Mouse (Mus musculus): ENCODE measurements around the gene Cryba2. TPM values are rescaled to one million over a fixed set of nuclear protein-coding genes. Genes with fewer than 3 reads are reported as not detected.

Gene Cryba2
- polyA plus RNA-seq (2014; fragmentation: Nextera tagmentation; extraction: Ambion mirVana): not detected in 2 replicates

- Histone ChIP-seq H3K4me3 (ENCODE audit: low read depth, low read length) (0 out of 2 replicates have a peak within 1 kb of the TSS, but pooled peaks have one; percentile 8), H3K4me1 (ENCODE audit: control insufficient read depth, insufficient read depth, low read length) (0 out of 2 replicates have a peak, but pooled peaks cover 4% of the 10 kb centered on the region), H3K9me3 (replicated peaks; ENCODE audit: control insufficient read depth, low read length) (no peaks in the 10 kb centered on the region), H3K9ac (ENCODE audit: low read depth, low read length) (no peak within 1 kb of the TSS), H3K36me3 (ENCODE audit: control insufficient read depth, insufficient read depth, low read length) (no peaks in the 10 kb centered on the region), H3K27me3 (ENCODE audit: control insufficient read depth, insufficient read depth, low read length) (peaks cover 92% of the 10 kb centered on the region), H3K4me2 (peak within 1 kb of the TSS; percentile 29), H3K27ac (ENCODE audit: low read depth, low read length) (no peak within 1 kb of the TSS)
- WGBS (ENCODE audit: insufficient replicate concordance): 4% methylated on average over 25 of the region's 25 CpGs
- no peak for ATAC-seq (replicated peaks; ENCODE audit: insufficient number of reproducible peaks, low FRiP score, low TSS enrichment)
These were observed at the start of gene Cryba2 for GRCm38 (mm10) chr1:74893134-74893855. Cryba2 (minus strand) TSS chr1:74893143.

GRCm38 (mm10) chr1:74941651-74942360 lies 48.9 kb upstream of the Cryba2 start:
- peaks cover 46% of the 10 kb centered on the region for H3K27me3 ChIP-seq (ENCODE audit: control insufficient read depth, insufficient read depth, low read length)
- ATAC-seq (replicated peaks; ENCODE audit: insufficient number of reproducible peaks, low FRiP score, low TSS enrichment): no peak
- H3K9me3 ChIP-seq (replicated peaks; ENCODE audit: control insufficient read depth, low read length): no peaks in the 10 kb centered on the region
- H3K4me1 ChIP-seq (ENCODE audit: control insufficient read depth, insufficient read depth, low read length): no peaks in the 10 kb centered on the region
- no peak overlapping the region for H3K27ac ChIP-seq (ENCODE audit: low read depth, low read length)
- H3K36me3 ChIP-seq (ENCODE audit: control insufficient read depth, insufficient read depth, low read length): no peaks in the 10 kb centered on the region
- no peak overlapping the region for H3K4me2 ChIP-seq
- WGBS (ENCODE audit: insufficient replicate concordance): 51% methylated on average over 12 of the region's 12 CpGs
- H3K9ac ChIP-seq (ENCODE audit: low read depth, low read length): no peak overlapping the region
- no peak overlapping the region for H3K4me3 ChIP-seq (ENCODE audit: low read depth, low read length)

GRCm38 (mm10) chr1:74939762-74940161 lies 46.8 kb upstream of the Cryba2 start:
- Histone ChIP-seq H3K9ac (ENCODE audit: low read depth, low read length) (no peak overlapping the region), H3K4me3 (ENCODE audit: low read depth, low read length) (no peak overlapping the region), H3K4me1 (ENCODE audit: control insufficient read depth, insufficient read depth, low read length) (no peaks in the 10 kb centered on the region), H3K4me2 (no peak overlapping the region), H3K36me3 (ENCODE audit: control insufficient read depth, insufficient read depth, low read length) (no peaks in the 10 kb centered on the region), H3K27me3 (ENCODE audit: control insufficient read depth, insufficient read depth, low read length) (peaks cover 40% of the 10 kb centered on the region), H3K27ac (ENCODE audit: low read depth, low read length) (no peak overlapping the region), H3K9me3 (replicated peaks; ENCODE audit: control insufficient read depth, low read length) (no peaks in the 10 kb centered on the region)
- no peak for ATAC-seq (replicated peaks; ENCODE audit: insufficient number of reproducible peaks, low FRiP score, low TSS enrichment)
- 7% methylated on average over 3 of the region's 3 CpGs for WGBS (ENCODE audit: insufficient replicate concordance)

DNA sequence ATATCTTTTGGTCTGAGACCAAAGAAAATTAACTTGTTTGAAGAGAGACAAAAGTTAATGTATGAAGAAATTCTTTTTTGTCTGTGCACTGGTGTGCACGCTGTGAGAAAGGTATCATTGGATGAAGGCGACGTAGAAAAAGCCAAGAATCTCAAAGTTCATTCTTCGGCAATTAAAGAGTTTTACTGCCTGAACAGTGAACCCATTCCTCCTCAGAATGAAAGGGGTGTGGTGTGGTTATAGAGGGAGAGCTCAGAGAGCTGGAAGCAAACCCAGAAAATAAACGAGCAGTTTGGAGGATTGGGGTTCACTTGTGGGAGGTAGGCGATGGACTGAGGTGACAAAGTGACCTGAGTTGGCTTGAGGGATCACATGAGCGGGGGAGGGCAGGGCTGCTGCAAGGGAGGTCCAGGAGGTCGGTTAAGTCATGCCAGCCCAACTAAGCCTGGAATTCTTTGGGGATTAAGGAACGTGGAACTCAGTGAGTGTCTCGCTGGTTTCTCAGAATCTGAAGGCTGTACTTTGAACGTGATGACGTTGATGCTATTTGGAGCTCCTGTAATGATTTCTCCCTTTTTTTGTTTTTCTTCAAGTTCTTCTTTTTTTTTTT lies 43.4 kb upstream of the Cryba2 start:
- WGBS (ENCODE audit: insufficient replicate concordance): 45% methylated on average over 12 of the region's 12 CpGs
- H3K9me3 ChIP-seq (replicated peaks; ENCODE audit: control insufficient read depth, low read length): no peaks in the 10 kb centered on the region
- H3K27ac ChIP-seq (ENCODE audit: low read depth, low read length): no peak overlapping the region
- no peak for ATAC-seq (replicated peaks; ENCODE audit: insufficient number of reproducible peaks, low FRiP score, low TSS enrichment)
- no peak overlapping the region for H3K4me3 ChIP-seq (ENCODE audit: low read depth, low read length)
- H3K9ac ChIP-seq (ENCODE audit: low read depth, low read length): no peak overlapping the region
- no peak overlapping the region for H3K4me2 ChIP-seq
- H3K36me3 ChIP-seq (ENCODE audit: control insufficient read depth, insufficient read depth, low read length): no peaks in the 10 kb centered on the region
- H3K4me1 ChIP-seq (ENCODE audit: control insufficient read depth, insufficient read depth, low read length): no peaks in the 10 kb centered on the region
- peaks cover 35% of the 10 kb centered on the region for H3K27me3 ChIP-seq (ENCODE audit: control insufficient read depth, insufficient read depth, low read length)

- H3K9ac ChIP-seq (ENCODE audit: low read depth, low read length): no peak within 1 kb of the TSS
- H3K4me2 ChIP-seq: 0 out of 2 replicates have a peak within 1 kb of the TSS, but pooled peaks have one; percentile 20
- WGBS (ENCODE audit: insufficient replicate concordance): 2% methylated on average over 18 of the region's 18 CpGs
- no peak within 1 kb of the TSS for H3K4me3 ChIP-seq (ENCODE audit: low read depth, low read length)
- no peak within 1 kb of the TSS for H3K27ac ChIP-seq (ENCODE audit: low read depth, low read length)
- H3K27me3 ChIP-seq (ENCODE audit: control insufficient read depth, insufficient read depth, low read length): peaks cover 35% of the 10 kb centered on the region
- H3K4me1 ChIP-seq (ENCODE audit: control insufficient read depth, insufficient read depth, low read length): no peaks in the 10 kb centered on the region
- H3K36me3 ChIP-seq (ENCODE audit: control insufficient read depth, insufficient read depth, low read length): no peaks in the 10 kb centered on the region
- no peak for ATAC-seq (replicated peaks; ENCODE audit: insufficient number of reproducible peaks, low FRiP score, low TSS enrichment)
- no peaks in the 10 kb centered on the region for H3K9me3 ChIP-seq (replicated peaks; ENCODE audit: control insufficient read depth, low read length)
These were observed 42.5 kb upstream of the Cryba2 start, which contains the start of gene Cfap65 for GRCm38 (mm10) chr1:74935402-74935801. Cfap65 (minus strand) TSS chr1:74935599.

GRCm38 (mm10) chr1:74927621-74928296 lies 34.8 kb upstream of the Cryba2 start:
- no peaks in the 10 kb centered on the region for H3K4me1 ChIP-seq (ENCODE audit: control insufficient read depth, insufficient read depth, low read length)
- H3K4me2 ChIP-seq: no peak overlapping the region
- H3K9me3 ChIP-seq (replicated peaks; ENCODE audit: control insufficient read depth, low read length): no peaks in the 10 kb centered on the region
- H3K9ac ChIP-seq (ENCODE audit: low read depth, low read length): no peak overlapping the region
- peaks cover 46% of the 10 kb centered on the region for H3K27me3 ChIP-seq (ENCODE audit: control insufficient read depth, insufficient read depth, low read length)
- H3K27ac ChIP-seq (ENCODE audit: low read depth, low read length): no peak overlapping the region
- WGBS (ENCODE audit: insufficient replicate concordance): 73% methylated on average over 9 of the region's 9 CpGs
- H3K4me3 ChIP-seq (ENCODE audit: low read depth, low read length): no peak overlapping the region
- no peaks in the 10 kb centered on the region for H3K36me3 ChIP-seq (ENCODE audit: control insufficient read depth, insufficient read depth, low read length)
- ATAC-seq (replicated peaks; ENCODE audit: insufficient number of reproducible peaks, low FRiP score, low TSS enrichment): no peak

- H3K4me2 ChIP-seq: no peak overlapping the region
- ATAC-seq (replicated peaks; ENCODE audit: insufficient number of reproducible peaks, low FRiP score, low TSS enrichment): no peak
- H3K4me3 ChIP-seq (ENCODE audit: low read depth, low read length): no peak overlapping the region
- 39% methylated on average over 6 of the region's 6 CpGs for WGBS (ENCODE audit: insufficient replicate concordance)
- no peaks in the 10 kb centered on the region for H3K4me1 ChIP-seq (ENCODE audit: control insufficient read depth, insufficient read depth, low read length)
- H3K27ac ChIP-seq (ENCODE audit: low read depth, low read length): no peak overlapping the region
- no peak overlapping the region for H3K9ac ChIP-seq (ENCODE audit: low read depth, low read length)
- peaks cover 50% of the 10 kb centered on the region for H3K27me3 ChIP-seq (ENCODE audit: control insufficient read depth, insufficient read depth, low read length)
- H3K9me3 ChIP-seq (replicated peaks; ENCODE audit: control insufficient read depth, low read length): no peaks in the 10 kb centered on the region
- H3K36me3 ChIP-seq (ENCODE audit: control insufficient read depth, insufficient read depth, low read length): no peaks in the 10 kb centered on the region
These were observed 33.8 kb upstream of the Cryba2 start for GRCm38 (mm10) chr1:74926721-74927120.

DNA sequence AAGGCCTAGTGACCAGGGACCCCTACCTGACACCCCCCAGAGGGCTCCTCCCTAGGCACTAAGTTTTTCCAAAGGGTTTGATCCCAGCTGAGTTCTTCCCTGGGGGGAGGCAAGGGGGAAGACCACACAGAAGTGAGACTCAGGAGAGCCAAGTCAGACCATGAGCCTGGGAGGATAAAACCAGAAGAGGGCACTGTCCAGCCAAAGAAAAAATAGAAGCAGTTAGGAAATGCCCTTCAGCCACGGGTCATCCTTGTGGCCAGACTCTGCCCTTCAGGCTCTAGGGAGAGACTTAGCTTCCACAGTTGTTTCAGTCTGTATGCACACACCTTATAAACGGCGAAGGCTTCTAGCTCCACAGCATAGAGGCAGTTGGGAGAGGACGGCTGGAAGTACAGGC lies 31.5 kb upstream of the Cryba2 start:
- no peaks in the 10 kb centered on the region for H3K4me1 ChIP-seq (ENCODE audit: control insufficient read depth, insufficient read depth, low read length)
- 53% methylated on average over 4 of the region's 4 CpGs for WGBS (ENCODE audit: insufficient replicate concordance)
- no peak overlapping the region for H3K27ac ChIP-seq (ENCODE audit: low read depth, low read length)
- peaks cover 46% of the 10 kb centered on the region for H3K27me3 ChIP-seq (ENCODE audit: control insufficient read depth, insufficient read depth, low read length)
- no peak overlapping the region for H3K4me2 ChIP-seq
- H3K9me3 ChIP-seq (replicated peaks; ENCODE audit: control insufficient read depth, low read length): no peaks in the 10 kb centered on the region
- no peak overlapping the region for H3K4me3 ChIP-seq (ENCODE audit: low read depth, low read length)
- no peak for ATAC-seq (replicated peaks; ENCODE audit: insufficient number of reproducible peaks, low FRiP score, low TSS enrichment)
- H3K36me3 ChIP-seq (ENCODE audit: control insufficient read depth, insufficient read depth, low read length): no peaks in the 10 kb centered on the region
- H3K9ac ChIP-seq (ENCODE audit: low read depth, low read length): no peak overlapping the region

Data from heart, embryonic 11.5 days (tissue).